ENCODE assay signal across 16 mouse cellular contexts in genomic region chr1:119409106-119409505, GRCm38 (mm10). TPM values are rescaled to one million over a fixed set of nuclear protein-coding genes. Genes with fewer than 3 reads are reported as not detected.
DNase-seq lines count a peak whose midpoint lies in the region; ATAC-seq and TF ChIP-seq lines count a peak whose summit lies in the region.
"Had no signal": no experiment of that assay in that cellular context is flagged by ENCODE, and none has a peak within 500 bp of the region (broad histone marks: within the 10 kb centered on the region; RNA-seq: fewer than 3 reads in every experiment).

No protein-coding gene starts in this region.

- 67% methylated on average over 7 of the region's 7 CpGs for WGBS in hindbrain, embryonic 15.5 days
- 77% methylated on average over 7 of the region's 7 CpGs for WGBS in hindbrain, embryonic 11.5 days
- WGBS in neural tube, embryonic 13.5 days = 82% methylated on average over 7 of the region's 7 CpGs

- H3K9ac ChIP-seq in hindbrain, embryonic 15.5 days = no peak overlapping the region
- H3K9ac ChIP-seq in hindbrain, embryonic 11.5 days (ENCODE audit: low read depth, low read length) = no peak overlapping the region
- no peak overlapping the region for H3K9ac ChIP-seq in neural tube, embryonic 13.5 days
- H3K9ac ChIP-seq: embryonic facial prominence, embryonic 12.5 days had no signal

- no peaks in the 10 kb centered on the region for H3K27me3 ChIP-seq in hindbrain, embryonic 15.5 days
- H3K27me3 ChIP-seq in hindbrain, embryonic 11.5 days (ENCODE audit: control insufficient read depth, insufficient read depth, low read length) = no peaks in the 10 kb centered on the region
- H3K27me3 ChIP-seq in neural tube, embryonic 13.5 days = peaks cover 22% of the 10 kb centered on the region
- peaks cover 4% of the 10 kb centered on the region; the same call in 1 of the 2 replicates for H3K27me3 ChIP-seq in E14TG2a.4 (ENCODE audit: insufficient read depth, low read length)

- TF ChIP-seq CTCF in E14TG2a.4 (conservative IDR thresholded peaks at IDR 0.05; ENCODE audit: low read length) = no peak

- no peak overlapping the region for H3K27ac ChIP-seq in hindbrain, embryonic 15.5 days (replicated peaks)
- no peak overlapping the region for H3K27ac ChIP-seq in hindbrain, embryonic 11.5 days (ENCODE audit: low read depth, low read length)
- H3K27ac ChIP-seq in neural tube, embryonic 13.5 days (replicated peaks) = no peak overlapping the region
- H3K27ac ChIP-seq: embryonic facial prominence, embryonic 12.5 days; hindbrain, postnatal 0 days had no signal

- no peak overlapping the region for H3K4me2 ChIP-seq in hindbrain, embryonic 15.5 days
- no peak overlapping the region for H3K4me2 ChIP-seq in hindbrain, embryonic 11.5 days (replicated peaks; ENCODE audit: low read depth, low read length)
- H3K4me2 ChIP-seq in neural tube, embryonic 13.5 days = no peak overlapping the region
- H3K4me2 ChIP-seq: embryonic facial prominence, embryonic 12.5 days had no signal

- H3K36me3 ChIP-seq in hindbrain, embryonic 15.5 days = no peaks in the 10 kb centered on the region
- H3K36me3 ChIP-seq in hindbrain, embryonic 11.5 days (ENCODE audit: control insufficient read depth, insufficient read depth, low read length) = no peaks in the 10 kb centered on the region
- no peaks in the 10 kb centered on the region for H3K36me3 ChIP-seq in neural tube, embryonic 13.5 days
- peaks cover 3% of the 10 kb centered on the region for H3K36me3 ChIP-seq in E14TG2a.4 (ENCODE audit: insufficient read depth, low read length)
- H3K36me3 ChIP-seq: embryonic facial prominence, embryonic 12.5 days; G1E had no signal

- ATAC-seq in hindbrain, embryonic 15.5 days (ENCODE audit: low FRiP score, low read depth) = peak; percentile 17; the same call in 1 of the 2 replicates
- no peak for ATAC-seq in hindbrain, embryonic 11.5 days (ENCODE audit: low FRiP score)
- ATAC-seq in neural tube, embryonic 13.5 days (ENCODE audit: low read depth) = 0 out of 2 replicates have a peak, but pooled peaks have one; percentile 7
- ATAC-seq: forebrain, embryonic 14.5 days had no signal

- no peak for DNase-seq in hindbrain, embryonic 11.5 days (ENCODE audit: low spot score)
- DNase-seq in neural tube, embryonic 10.5 days (ENCODE audit: extremely low spot score, low spot score) = no peak
- DNase-seq in urinary bladder, postnatal 25 days (ENCODE audit: low spot score) = peak; percentile 16
- DNase-seq in cerebellum, postnatal 25 days = no peak
- DNase-seq: cerebellum, adult 11 months; cerebellum, adult 8-10 months; gastrocnemius, postnatal 36 days; heart, adult 11 months; heart, postnatal 10 days had no signal

- peaks cover 7% of the 10 kb centered on the region; the same call in 1 of the 2 replicates for H3K4me1 ChIP-seq in hindbrain, embryonic 15.5 days (replicated peaks)
- no peaks in the 10 kb centered on the region for H3K4me1 ChIP-seq in hindbrain, embryonic 11.5 days (replicated peaks; ENCODE audit: control insufficient read depth, insufficient read depth, low read length)
- peaks cover 19% of the 10 kb centered on the region for H3K4me1 ChIP-seq in neural tube, embryonic 13.5 days (replicated peaks)
- peaks cover 86% of the 10 kb centered on the region for H3K4me1 ChIP-seq in E14TG2a.4 (replicated peaks; ENCODE audit: low read depth, low read length)
- H3K4me1 ChIP-seq: embryonic facial prominence, embryonic 12.5 days had no signal

- H3K4me3 ChIP-seq in hindbrain, embryonic 15.5 days = no peak overlapping the region
- no peak overlapping the region for H3K4me3 ChIP-seq in hindbrain, embryonic 11.5 days (ENCODE audit: low read depth, low read length)
- no peak overlapping the region for H3K4me3 ChIP-seq in neural tube, embryonic 13.5 days
- H3K4me3 ChIP-seq in E14TG2a.4 (replicated peaks; ENCODE audit: low read length) = peak overlapping the region; percentile 17; the same call in 1 of the 2 replicates
- H3K4me3 ChIP-seq: embryonic facial prominence, embryonic 12.5 days had no signal

- H3K9me3 ChIP-seq in hindbrain, embryonic 15.5 days = no peaks in the 10 kb centered on the region
- no peaks in the 10 kb centered on the region for H3K9me3 ChIP-seq in hindbrain, embryonic 11.5 days (ENCODE audit: control insufficient read depth, low read length)
- no peaks in the 10 kb centered on the region for H3K9me3 ChIP-seq in neural tube, embryonic 13.5 days
- H3K9me3 ChIP-seq in E14TG2a.4 (ENCODE audit: low read length) = no peaks in the 10 kb centered on the region
- H3K9me3 ChIP-seq: embryonic facial prominence, embryonic 12.5 days had no signal

RNA-seq across cellular contexts. Expression of gene Inhbb, which starts 12.9 kb away (rescaled TPM):
- 2.2 and 3.0 TPM in 2 replicates for polyA plus RNA-seq in hindbrain, embryonic 15.5 days (2015; fragmentation: Nextera tagmentation; extraction: Ambion mirVana)
- polyA plus RNA-seq in hindbrain, embryonic 11.5 days (2014; fragmentation: Nextera tagmentation; extraction: Ambion mirVana) = 0.32 and 1.0 TPM in 2 replicates
- polyA plus RNA-seq in neural tube, embryonic 13.5 days (2015; fragmentation: Nextera tagmentation; extraction: Ambion mirVana) = 2.4 and 2.7 TPM in 2 replicates
- polyA plus RNA-seq: G1E had no signal
